Mouse (Mus musculus) liver, embryonic 15.5 days (tissue): ENCODE data around the gene Trpc4ap. TPM values are rescaled to one million over a fixed set of nuclear protein-coding genes. Genes with fewer than 3 reads are reported as not detected.
"Not testable (repeated sequence)": the region's sequence is repeated elsewhere in the genome, so short reads cannot be mapped to it uniquely, and the experiment has no call there.

ENCODE experiments used
- ATAC-seq: fragments of 200-750 bp; cut with Nextera tagmentation; 2 replicates; pipeline ENCODE4 v1.8.0; 2017; ENCODE audit warnings: moderate number of reproducible peaks, mild to moderate bottlenecking, moderate library complexity; ENCODE audit not compliant: insufficient read depth
- H3K27ac ChIP-seq: fragments of 300-500 bp; sonication (generic); replicated peaks from 2 replicates; pipeline ENCODE4 v1.5.1; 2015; ENCODE audit warnings: mild to moderate bottlenecking, inconsistent platforms
- H3K27me3 ChIP-seq: fragments of 300-500 bp; sonication (generic); 2 replicates; pipeline ENCODE4 v1.6.1; 2015; ENCODE audit warnings: mild to moderate bottlenecking, inconsistent platforms
- H3K36me3 ChIP-seq: fragments of 300-500 bp; sonication (generic); replicated peaks from 2 replicates; pipeline ENCODE4 v1.6.1; 2015; ENCODE audit warnings: moderate library complexity, mild to moderate bottlenecking, inconsistent platforms
- H3K4me1 ChIP-seq: fragments of 300-500 bp; sonication (generic); replicated peaks from 2 replicates; pipeline ENCODE4 v1.6.1; 2015; ENCODE audit warnings: inconsistent platforms
- H3K4me2 ChIP-seq: fragments of 300-500 bp; sonication (generic); 2 replicates; pipeline ENCODE4 v1.6.1; 2015; ENCODE audit warnings: moderate library complexity, mild to moderate bottlenecking, inconsistent platforms
- H3K4me3 ChIP-seq: fragments of 300-500 bp; sonication (generic); replicated peaks from 2 replicates; pipeline ENCODE4 v1.5.1; 2015; ENCODE audit warnings: mild to moderate bottlenecking, inconsistent platforms
- H3K9ac ChIP-seq: fragments of 300-500 bp; sonication (generic); 2 replicates; pipeline ENCODE4 v1.6.1; 2015; ENCODE audit warnings: moderate library complexity, mild to moderate bottlenecking, inconsistent platforms
- H3K9me3 ChIP-seq: fragments of 300-500 bp; sonication (generic); replicated peaks from 2 replicates; pipeline ENCODE4 v1.6.1; 2016; ENCODE audit warnings: inconsistent platforms
- WGBS: fragments of 180-500 bp; shearing (Covaris S2); methylation state at CpG from one replicate; pipeline ENCODE4 v1.1.7; 2015; ENCODE audit warnings: mixed read lengths; ENCODE audit not compliant: insufficient replicate concordance; 5-methylcytosine and 5-hydroxymethylcytosine counted together
- polyA plus RNA-seq: library from polyadenylated mRNA; unstranded; fragments of >200 nt; fragmentation: Nextera tagmentation; extraction: Ambion mirVana; gene quantifications from 2 replicates; pipeline ENCODE4 v1.2.1, GENCODE M21; 2015

Gene Trpc4ap
- 51.4 and 56.9 TPM in 2 replicates for polyA plus RNA-seq

DNA sequence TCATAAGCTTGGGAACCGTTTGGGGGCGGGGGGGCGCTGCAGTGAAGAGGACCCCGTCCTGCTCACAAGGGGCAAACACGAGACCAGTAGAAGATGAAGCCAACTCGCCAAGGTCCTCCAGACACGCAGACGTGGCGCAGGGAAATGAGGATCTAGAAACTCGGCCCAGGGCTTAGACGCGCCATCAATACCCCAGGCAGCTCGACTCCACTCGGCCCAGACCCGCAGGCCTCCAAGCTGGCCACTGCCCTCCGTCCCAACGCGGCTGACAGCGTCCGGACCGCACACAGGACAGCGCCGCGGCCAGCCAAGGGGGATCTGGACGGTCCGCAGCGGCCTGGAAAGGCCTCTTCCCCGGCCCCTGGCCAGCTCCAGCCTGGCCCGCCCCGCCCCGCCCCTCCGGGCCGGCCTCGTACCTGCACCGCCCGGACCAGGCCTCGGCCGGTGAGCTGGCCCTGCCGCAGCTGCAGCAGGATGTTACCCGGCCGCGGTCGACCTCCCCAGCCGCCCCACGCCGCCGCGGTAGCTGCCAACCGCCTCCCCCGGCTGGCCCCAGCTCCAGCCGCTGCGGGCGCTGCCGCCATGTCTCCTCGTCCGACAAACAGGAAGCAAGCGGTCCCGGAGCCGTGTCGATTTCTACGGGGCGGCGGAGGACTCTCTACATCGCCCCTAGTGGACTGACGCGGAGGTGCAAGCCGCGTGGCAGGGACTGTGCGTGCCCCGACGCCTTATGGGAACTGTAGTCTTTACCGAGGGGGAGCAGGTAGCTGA lies at the start of gene Trpc4ap:
Trpc4ap (minus strand) TSS at position 662 of the 771 bp plus-strand sequence.
- under 1% methylated on average over 72 of the region's 72 CpGs for WGBS
- peak; percentile 98 for ATAC-seq
- no peaks in the 10 kb centered on the region for H3K9me3 ChIP-seq

DNA sequence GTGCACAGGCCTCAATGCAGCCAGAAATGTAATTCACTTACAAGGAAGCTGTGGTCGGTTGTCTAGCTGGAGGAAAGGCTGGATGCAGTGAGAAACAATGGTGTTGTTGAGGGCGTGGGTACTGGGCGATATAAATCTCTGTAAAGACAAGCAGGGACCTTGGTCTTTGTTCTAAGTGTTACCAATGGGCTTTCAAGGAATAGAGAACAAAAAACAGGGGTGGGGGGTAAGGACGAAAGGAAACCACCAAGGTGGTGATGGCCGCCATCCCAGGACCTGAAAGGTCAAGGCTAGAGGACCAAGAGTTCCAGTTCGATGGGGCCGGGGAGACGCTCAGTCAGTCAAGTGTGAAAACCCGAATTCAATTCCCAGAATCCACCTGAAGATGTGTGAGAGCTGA lies 45.6 kb upstream of the Trpc4ap start:
- Histone ChIP-seq H3K4me1 (peaks cover 6% of the 10 kb centered on the region), H3K27ac (no peak overlapping the region), H3K4me2 (no peak overlapping the region), H3K9me3 (no peaks in the 10 kb centered on the region), H3K4me3 (no peak overlapping the region), H3K36me3 (no peaks in the 10 kb centered on the region), H3K9ac (no peak overlapping the region), H3K27me3 (peaks cover 8% of the 10 kb centered on the region)
- 35% methylated on average over 9 of the region's 9 CpGs for WGBS
- ATAC-seq: no peak

More for the DNA sequence above, at the start of gene Trpc4ap:
- Histone ChIP-seq H3K27me3 (no peaks in the 10 kb centered on the region), H3K4me1 (peaks cover 22% of the 10 kb centered on the region), H3K9ac (peak within 1 kb of the TSS; percentile 96), H3K36me3 (peaks cover 7% of the 10 kb centered on the region; the same call in 1 of the 2 replicates), H3K27ac (peak within 1 kb of the TSS; percentile 92), H3K4me3 (peak within 1 kb of the TSS; percentile 97), H3K4me2 (peak within 1 kb of the TSS; percentile 84)

DNA sequence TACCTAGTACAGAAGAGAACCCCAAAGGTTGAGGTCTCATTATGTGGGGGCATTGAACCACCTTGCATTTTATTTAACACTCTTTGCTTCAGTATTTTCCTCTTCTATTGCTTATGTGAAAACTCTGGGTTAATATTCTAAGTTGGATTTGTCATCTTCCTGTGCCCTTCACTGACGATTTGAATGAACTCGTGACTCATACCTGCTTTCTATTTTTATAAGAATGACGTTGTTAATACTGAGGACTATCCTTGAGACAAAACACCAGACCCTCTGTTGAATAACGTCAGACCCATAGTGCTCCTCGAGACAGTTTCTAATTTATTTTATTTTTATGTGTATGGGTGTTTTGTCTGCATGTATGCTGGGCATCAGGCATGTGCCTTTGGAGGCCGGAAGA lies 44.8 kb upstream of the Trpc4ap start:
- Histone ChIP-seq H3K4me3 (no peak overlapping the region), H3K4me1 (no peaks in the 10 kb centered on the region), H3K27ac (no peak overlapping the region), H3K9ac (no peak overlapping the region), H3K9me3 (no peaks in the 10 kb centered on the region), H3K4me2 (no peak overlapping the region), H3K36me3 (no peaks in the 10 kb centered on the region), H3K27me3 (no peaks in the 10 kb centered on the region)
- ATAC-seq: no peak
- 58% methylated on average over 6 of the region's 6 CpGs for WGBS

DNA sequence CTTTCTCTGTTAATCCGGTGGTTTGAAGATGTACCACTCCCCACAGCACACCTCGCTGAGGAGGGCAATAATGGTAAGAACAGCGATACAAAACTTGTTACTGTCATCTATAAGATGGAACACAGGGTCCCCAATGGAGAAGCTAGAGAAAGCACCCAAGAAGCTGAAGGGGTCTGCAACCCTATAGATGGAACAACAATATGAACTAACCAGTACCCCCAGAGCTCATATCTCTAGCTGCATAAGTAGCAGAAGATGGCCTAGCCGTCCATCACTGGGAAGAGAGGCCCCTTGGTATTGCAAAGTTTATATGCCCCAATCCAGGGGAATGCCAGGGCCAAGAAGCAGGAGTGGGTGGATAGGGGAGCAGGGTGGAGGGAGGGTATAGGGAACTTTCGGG lies 43.6 kb upstream of the Trpc4ap start, which contains the start of gene Gm17581:
Gm17581 (minus strand) TSS at position 101 of the 400 bp plus-strand sequence.
- H3K36me3 ChIP-seq, H3K4me3 ChIP-seq, H3K9me3 ChIP-seq, H3K27ac ChIP-seq, H3K4me1 ChIP-seq, H3K9ac ChIP-seq, ATAC-seq, H3K27me3 ChIP-seq, H3K4me2 ChIP-seq: not testable (repeated sequence)
- 62% methylated on average over 5 of the region's 5 CpGs for WGBS

DNA sequence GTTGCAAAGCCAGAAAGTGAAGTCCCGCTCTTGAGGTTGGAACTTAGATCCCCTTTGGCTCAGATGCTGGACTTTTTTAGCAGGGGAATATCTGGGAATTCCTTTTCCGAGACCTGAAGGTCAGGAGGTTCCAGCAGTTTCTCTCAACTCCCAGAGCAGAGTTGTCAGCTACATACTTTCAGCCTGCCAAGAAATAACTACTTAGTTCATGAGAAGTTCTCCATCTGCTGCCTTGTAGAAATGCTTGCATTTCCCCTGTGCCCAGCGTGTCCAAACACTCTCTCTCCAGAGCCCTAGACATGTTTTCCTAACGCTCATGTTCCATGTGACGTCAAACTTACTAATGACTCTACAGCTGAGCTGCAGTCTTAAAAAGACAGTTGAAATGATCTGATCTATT lies 42.9 kb upstream of the Trpc4ap start:
- Histone ChIP-seq H3K4me1 (no peaks in the 10 kb centered on the region), H3K27ac (no peak overlapping the region), H3K36me3 (no peaks in the 10 kb centered on the region), H3K9ac (no peak overlapping the region), H3K4me3 (no peak overlapping the region), H3K27me3 (no peaks in the 10 kb centered on the region), H3K9me3 (no peaks in the 10 kb centered on the region), H3K4me2 (no peak overlapping the region)
- WGBS: 67% methylated on average over 5 of the region's 5 CpGs
- no peak for ATAC-seq

DNA sequence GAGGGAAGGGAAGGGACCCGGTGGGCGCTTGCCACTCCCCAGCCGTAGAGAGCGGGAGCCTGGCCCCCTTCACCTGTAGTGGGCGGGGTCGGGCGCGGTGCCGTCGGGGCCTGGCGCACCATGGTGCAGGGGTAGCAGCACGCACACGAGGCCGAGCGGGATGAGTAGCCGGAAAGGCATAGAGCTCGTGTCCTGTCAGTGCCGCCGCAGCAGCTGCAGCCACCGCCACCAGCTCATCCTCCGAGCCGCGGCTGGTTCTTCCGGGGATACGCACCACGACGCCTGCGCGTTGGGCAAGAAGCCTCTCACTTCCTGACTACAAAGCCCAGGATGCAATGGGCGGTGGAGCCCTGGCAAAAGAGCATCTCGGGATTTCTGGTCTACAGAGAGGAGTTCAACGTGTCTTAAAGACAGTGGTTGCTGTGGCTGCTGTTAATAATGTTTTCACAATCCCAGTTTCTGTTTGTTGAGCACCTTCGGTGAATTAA lies 37.0 kb upstream of the Trpc4ap start, which contains the start of gene Edem2:
Edem2 (minus strand) TSS at position 318 of the 488 bp plus-strand sequence.
- H3K27ac ChIP-seq: 0 out of 2 replicates have a peak within 1 kb of the TSS, but pooled peaks have one; percentile 31
- 0% methylated on average over 33 of the region's 33 CpGs for WGBS
- H3K4me2 ChIP-seq: peak within 1 kb of the TSS; percentile 89

DNA sequence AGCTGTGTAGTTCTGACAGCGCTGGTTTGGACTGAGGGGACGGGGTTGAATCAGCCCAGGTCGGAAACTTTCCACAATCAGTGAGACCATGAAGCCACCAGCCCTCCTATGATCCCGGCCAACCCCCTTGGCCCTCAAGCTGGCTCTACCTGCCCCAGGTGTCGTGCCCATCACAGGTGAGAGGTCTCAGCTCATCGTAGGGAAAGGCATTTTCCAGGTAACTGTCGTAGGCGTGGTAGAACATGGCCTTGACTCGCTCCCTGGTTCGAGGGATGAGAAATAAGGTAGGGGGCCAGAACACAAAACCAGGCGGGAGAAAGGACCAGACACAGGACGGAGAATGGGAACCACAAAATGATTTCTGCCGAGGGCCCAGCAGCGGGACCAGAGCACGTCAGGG lies 36.6 kb upstream of the Trpc4ap start:
- no peaks in the 10 kb centered on the region for H3K27me3 ChIP-seq
- H3K27ac ChIP-seq: 0 out of 2 replicates have a peak overlapping the region, but pooled peaks have one; percentile 31
- H3K4me1 ChIP-seq: peaks cover 27% of the 10 kb centered on the region
- ATAC-seq: no peak
- H3K4me2 ChIP-seq: peak overlapping the region; percentile 89
- peak overlapping the region; percentile 66 for H3K9ac ChIP-seq
- no peaks in the 10 kb centered on the region for H3K9me3 ChIP-seq
- peak overlapping the region; percentile 81 for H3K4me3 ChIP-seq
- H3K36me3 ChIP-seq: no peaks in the 10 kb centered on the region
- 6% methylated on average over 15 of the region's 15 CpGs for WGBS

More for the DNA sequence above, 37.0 kb upstream of the Trpc4ap start, which contains the start of gene Edem2:
- H3K36me3 ChIP-seq: no peaks in the 10 kb centered on the region
- H3K9me3 ChIP-seq: no peaks in the 10 kb centered on the region
- H3K9ac ChIP-seq: peak within 1 kb of the TSS; percentile 66
- peaks cover 27% of the 10 kb centered on the region for H3K4me1 ChIP-seq
- peak within 1 kb of the TSS; percentile 81 for H3K4me3 ChIP-seq
- ATAC-seq: peak; percentile 87
- H3K27me3 ChIP-seq: no peaks in the 10 kb centered on the region

DNA sequence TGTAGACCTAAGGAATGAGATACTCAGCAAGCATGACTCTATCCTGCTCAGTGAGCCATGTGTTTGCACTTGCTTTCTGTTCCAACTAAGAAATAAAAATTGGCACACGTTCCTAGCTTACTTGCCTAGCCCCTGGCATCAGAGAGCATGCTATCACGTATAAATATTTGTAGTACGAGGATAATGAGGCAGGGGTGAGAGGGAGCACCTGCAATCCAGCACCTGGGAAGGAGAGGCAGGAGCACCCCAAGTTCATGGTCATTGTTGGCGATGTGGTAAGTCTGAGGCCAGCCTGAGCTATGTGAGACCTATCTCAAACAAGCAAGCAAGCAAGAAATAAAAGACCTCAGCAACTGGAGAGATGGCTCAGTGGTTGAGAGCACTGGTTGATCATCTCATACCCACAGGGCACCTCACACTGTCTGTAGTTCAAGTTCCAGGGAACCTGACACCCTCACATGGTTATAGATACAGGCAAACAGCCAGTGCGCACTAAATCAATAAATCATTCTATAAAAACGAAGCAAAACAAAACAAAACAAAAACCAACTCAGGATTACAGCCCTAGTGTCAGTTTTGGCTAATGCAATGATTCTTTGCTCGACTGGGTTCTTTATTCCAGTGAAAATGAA lies 35.7 kb upstream of the Trpc4ap start:
- H3K27ac ChIP-seq: no peak overlapping the region
- H3K9ac ChIP-seq: no peak overlapping the region
- 63% methylated on average over 7 of the region's 7 CpGs for WGBS
- ATAC-seq: no peak
- H3K4me3 ChIP-seq: 0 out of 2 replicates have a peak overlapping the region, but pooled peaks have one; percentile 1
- no peaks in the 10 kb centered on the region for H3K9me3 ChIP-seq
- peaks cover 27% of the 10 kb centered on the region for H3K4me1 ChIP-seq
- H3K4me2 ChIP-seq: peak overlapping the region; percentile 89
- no peaks in the 10 kb centered on the region for H3K27me3 ChIP-seq
- H3K36me3 ChIP-seq: 0 out of 2 replicates have a peak, but pooled peaks cover under 1% of the 10 kb centered on the region

DNA sequence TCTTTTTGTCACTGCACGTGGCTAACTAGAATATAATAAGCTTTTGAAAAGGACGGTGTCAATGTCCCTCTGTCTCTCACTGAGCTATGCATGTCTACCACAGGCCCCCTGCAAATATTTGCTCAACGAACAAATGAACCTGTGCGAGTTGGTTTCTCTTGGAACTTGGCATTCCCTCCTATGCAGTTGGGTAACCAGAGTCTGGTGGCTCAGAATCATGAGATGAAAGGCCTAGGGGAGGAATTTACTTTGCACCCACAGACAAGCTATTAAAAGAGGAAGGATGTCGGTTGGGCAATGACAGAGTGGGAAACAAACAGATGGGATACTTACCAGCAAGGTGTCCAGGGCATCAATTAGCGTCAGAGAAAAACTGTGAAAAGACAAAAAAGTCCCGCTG lies 34.1 kb upstream of the Trpc4ap start:
- no peak overlapping the region for H3K27ac ChIP-seq
- H3K27me3 ChIP-seq: no peaks in the 10 kb centered on the region
- WGBS: 54% methylated on average over 7 of the region's 7 CpGs
- H3K9me3 ChIP-seq: no peaks in the 10 kb centered on the region
- peaks cover 27% of the 10 kb centered on the region for H3K4me1 ChIP-seq
- H3K4me3 ChIP-seq: no peak overlapping the region
- no peak overlapping the region for H3K4me2 ChIP-seq
- H3K36me3 ChIP-seq: 0 out of 2 replicates have a peak, but pooled peaks cover 8% of the 10 kb centered on the region
- peak; percentile 19; the same call in 1 of the 2 replicates for ATAC-seq
- no peak overlapping the region for H3K9ac ChIP-seq

DNA sequence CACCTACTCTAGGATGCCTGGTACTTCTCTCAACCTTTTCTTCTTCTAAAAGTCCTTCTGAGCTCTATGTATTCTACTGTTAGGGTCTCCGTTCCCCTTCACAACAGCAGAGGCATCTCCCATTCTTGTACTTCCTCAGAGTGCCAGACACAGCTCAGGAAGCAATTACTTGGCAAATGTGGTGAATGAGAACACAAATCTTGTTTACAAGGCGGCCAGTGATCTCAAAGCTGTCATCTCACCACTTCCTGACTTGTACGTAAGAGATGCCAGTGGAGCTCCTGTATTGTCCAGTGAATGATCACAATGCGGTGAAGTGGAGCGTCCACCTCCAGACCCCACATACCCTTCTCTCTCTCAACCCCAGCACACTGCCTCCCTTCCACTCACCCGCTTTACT lies 32.3 kb upstream of the Trpc4ap start:
- Histone ChIP-seq H3K36me3 (0 out of 2 replicates have a peak, but pooled peaks cover 9% of the 10 kb centered on the region), H3K4me3 (no peak overlapping the region), H3K9me3 (no peaks in the 10 kb centered on the region), H3K27me3 (no peaks in the 10 kb centered on the region), H3K4me2 (no peak overlapping the region), H3K9ac (no peak overlapping the region), H3K4me1 (peaks cover 24% of the 10 kb centered on the region), H3K27ac (no peak overlapping the region)
- 50% methylated on average over 6 of the region's 6 CpGs for WGBS
- ATAC-seq: no peak

DNA sequence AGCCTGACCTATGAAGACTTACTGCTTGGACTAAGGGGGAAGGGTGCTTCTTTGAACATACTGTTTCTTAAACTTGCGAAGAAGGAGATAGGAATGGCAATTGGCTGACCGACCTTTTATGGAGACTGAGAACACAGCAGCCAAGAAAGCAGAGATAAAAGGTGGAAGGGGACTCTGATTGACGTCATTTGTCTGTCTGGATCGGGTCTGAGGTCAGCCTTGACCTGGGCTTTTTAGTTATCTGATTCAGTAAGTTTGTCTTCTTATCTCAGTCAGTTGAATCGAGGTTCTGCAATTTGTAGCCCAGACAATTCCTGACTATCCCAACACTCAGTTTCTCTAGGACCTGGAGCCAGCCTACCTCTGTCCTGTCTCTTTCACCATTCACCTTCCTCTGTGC lies 31.9 kb upstream of the Trpc4ap start:
- Histone ChIP-seq H3K36me3 (0 out of 2 replicates have a peak, but pooled peaks cover 12% of the 10 kb centered on the region), H3K4me2 (no peak overlapping the region), H3K4me1 (peaks cover 19% of the 10 kb centered on the region), H3K9ac (no peak overlapping the region), H3K27me3 (no peaks in the 10 kb centered on the region), H3K9me3 (no peaks in the 10 kb centered on the region), H3K27ac (no peak overlapping the region), H3K4me3 (no peak overlapping the region)
- 37% methylated on average over 5 of the region's 5 CpGs for WGBS
- ATAC-seq: no peak
